Mouse (Mus musculus): ENCODE results near the gene Rab11a.

Gene Rab11a

DNA sequence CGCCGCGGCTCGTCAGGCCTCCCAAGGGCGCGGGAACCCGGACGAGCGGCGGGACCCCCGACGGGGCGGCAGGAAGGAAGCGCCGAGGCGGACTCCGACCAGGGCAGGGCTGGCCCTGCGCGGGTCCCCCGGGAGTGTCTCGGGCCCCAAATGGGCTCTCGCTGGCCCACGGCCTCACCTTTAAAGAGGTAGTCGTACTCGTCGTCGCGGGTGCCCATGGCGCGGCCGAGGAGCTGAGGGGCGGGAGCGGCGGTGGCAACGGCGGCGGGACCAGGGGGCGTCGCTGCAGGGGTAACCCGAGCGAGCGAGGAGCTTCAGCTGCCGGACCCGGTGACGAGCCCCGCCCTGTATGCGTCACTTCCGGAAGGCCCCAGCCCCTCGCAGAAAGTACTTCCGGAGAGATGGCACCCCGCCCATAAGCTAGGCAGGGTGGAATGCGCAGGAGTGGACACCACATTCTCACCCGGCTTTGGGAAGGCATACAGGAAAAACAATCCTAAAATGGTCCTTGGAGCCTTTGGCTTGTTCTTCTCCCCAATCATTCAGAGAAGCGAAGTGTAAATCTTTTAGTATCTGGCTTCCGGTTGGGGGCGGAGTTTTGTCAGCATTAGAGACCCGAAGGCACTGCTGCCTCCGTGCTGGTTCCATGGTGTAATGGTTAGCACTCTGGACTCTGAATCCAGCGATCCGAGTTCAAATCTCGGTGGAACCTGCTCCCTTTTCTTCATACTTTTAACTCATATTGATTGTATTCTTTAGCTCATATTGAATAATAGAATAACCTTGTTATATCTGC lies at the start of gene Rab11a:
Gene Rab11a (minus strand): TSS at position 353 of the 796 bp plus-strand sequence.
- peak; percentile 94 for DNase-seq (ENCODE audit: low read depth, low spot score)

DNA sequence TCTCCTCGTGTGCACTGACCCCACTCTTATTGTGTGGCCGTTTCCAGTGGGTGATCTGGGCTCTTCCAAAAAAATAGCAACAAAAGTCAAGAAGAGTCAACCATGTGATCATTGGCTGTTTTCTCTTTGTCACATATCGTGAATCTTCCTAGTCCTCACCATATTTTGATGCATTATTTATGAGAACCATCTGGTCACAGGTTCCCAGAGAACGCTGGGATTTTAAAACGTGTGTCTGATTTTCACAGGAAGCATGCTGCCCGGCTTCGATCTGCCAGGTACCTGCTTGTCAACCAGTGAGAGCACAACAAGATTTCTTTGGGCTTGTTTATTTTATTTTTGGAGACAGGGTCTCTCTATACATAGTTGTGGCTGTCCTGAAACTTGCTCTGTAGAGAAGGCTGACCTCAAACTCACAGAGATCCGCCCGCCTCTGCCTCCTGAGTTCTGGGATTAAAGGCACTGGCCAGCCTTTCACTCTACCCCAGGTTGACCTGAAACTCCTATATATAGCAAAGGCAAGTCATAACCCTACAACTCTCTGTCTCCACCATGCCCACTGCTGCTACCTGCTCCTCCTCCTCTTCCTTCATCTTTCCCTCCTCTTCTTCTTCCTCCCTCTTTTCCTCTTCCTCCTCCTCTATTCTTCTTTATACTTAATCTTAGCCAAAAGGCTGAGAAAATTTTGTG lies 48.8 kb upstream of the Rab11a start:
- DNase-seq (ENCODE audit: low read depth, low spot score), result no peak

DNA sequence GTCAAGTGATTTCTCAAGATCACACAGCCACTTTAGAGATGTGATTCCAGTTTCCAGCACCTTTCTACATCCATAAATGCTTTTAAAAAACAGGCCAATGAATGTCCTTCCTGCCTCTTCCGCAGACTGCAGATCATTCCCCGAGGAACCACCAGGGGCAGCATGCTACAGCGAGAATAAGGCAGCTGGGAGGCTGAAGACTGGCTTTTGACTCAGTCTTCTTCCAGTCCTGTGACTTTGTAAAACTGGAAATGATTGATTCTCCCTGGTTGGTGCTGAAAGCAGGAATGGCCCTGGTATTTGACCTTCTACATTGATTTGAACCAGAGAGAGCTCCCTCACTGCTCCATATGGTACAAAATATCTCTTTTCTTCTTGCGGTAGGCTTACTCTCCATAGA lies 47.3 kb upstream of the Rab11a start:
- peak; percentile 67 for DNase-seq (ENCODE audit: low read depth, low spot score)

DNA sequence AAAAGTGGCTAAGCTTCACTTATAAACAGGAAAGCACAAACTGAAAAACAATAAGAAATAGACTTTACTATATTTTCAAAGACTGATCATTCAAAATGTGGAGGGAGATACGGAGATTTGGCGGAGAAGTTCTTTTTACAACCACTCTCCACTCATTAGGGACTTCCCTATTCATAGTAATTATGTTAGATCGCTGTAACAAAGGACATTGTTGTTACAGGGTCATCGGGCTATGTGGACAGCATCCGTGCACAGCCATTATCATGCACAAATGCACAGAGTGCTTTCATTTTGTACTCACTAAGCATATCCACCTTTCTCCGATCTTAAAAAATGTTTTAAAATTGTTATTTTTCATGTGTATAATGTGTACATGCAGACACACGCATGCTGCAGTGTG lies 46.0 kb upstream of the Rab11a start:
- DNase-seq (ENCODE audit: low read depth, low spot score), result no peak

DNA sequence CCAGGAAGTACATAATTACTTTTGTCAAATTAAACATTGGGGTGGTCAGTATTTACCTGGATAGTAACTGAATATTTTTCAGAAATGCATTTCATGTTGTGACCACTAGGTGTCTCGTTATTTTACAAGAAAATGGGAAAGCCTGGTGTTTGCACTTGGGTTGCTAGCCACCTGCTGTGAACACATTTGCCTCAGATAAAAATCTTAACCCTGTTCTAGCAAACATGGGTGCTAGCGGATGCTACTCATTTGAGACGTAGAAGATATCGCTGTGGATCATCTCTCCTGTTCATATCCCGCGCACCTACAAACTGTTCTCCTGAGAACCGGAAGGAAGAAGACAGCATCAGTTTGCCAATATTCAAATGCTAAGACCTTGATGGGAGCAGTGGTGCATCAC lies 42.1 kb upstream of the Rab11a start:
- DNase-seq (ENCODE audit: low read depth, low spot score), result peak; percentile 61

DNA sequence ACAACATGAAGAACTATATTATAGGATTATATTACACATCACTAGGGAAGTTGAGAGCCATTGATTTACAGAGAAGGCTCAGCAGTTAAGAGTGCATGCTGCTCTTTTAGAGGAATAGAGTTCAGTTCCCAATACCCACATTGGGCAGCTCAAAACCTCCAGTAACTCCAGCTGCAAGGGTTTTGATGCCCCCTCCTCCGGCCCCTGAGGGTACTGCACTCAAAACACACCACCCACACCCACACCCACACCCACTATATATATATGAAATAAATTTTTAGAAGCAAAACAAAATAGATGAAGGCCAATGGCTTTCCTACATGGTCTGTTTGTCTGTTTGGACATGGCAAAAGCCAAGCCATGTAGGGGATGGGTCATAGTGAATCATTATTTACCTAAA lies 40.6 kb upstream of the Rab11a start:
- DNase-seq (ENCODE audit: low read depth, low spot score), result peak; percentile 37

DNA sequence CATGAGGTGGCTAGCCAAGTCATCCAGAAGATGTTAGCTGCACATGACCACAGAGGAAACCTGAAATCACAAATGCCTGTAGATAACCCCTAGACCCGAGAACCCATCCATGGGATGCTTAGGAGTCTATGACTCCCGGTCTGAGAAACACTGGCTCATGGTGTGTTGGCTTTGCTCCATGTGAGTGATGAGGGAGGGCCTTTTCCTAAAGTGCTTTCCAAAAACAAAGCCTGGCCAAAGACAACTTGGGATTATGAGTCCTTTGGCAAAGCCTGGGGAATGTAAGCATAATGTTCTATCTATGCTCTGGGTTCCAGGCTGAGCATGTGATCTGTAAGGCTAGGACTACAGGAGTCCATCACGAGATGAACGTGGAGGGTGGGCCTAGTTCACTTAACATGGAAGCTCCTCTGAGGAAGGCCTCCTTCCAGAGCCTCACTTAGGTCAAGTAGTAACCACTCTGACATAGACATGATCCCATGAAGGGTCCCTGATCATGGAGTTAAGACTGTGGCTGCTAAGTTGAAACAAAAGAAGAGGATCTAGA lies 40.0 kb upstream of the Rab11a start:
- no peak for DNase-seq (ENCODE audit: low read depth, low spot score)

DNA sequence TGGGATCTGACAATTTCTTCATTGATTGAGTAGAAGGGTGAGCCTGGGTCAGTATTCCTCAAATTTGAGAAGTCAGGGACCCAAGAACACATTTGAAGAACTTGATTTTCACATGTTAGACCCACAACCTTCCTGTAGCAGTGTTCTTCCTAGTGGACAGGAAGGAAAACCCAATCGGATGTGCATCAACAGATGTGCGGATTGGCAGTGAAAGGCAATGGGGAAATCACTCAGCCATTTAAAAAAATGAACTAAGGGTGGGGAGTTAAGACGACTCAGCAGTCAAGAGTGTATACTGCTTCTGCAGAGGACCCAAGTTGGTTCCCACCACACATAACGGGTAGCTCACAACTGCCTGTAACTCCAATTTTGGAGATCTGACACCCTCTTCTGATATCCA lies 37.9 kb upstream of the Rab11a start:
- no peak for DNase-seq (ENCODE audit: low read depth, low spot score)

DNA sequence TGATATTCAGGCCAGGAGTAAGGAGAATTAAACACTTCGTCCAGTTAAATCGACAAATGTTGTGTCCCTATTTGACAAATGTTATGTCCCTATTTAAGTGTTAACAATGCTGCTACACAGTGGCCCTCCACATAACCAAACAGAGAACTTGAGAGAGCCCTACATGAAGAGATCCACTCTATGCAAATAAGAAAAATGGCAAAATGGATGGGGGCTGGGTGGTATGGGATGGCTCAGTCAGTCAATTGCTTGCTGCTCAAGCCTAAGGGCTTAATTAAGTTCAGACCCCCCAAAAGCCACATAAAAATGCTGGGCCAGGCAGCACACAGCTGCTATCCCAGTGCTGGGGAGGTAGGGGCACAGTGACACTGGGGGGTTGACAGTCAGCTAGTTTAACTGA lies 37.3 kb upstream of the Rab11a start:
- no peak for DNase-seq (ENCODE audit: low read depth, low spot score)

DNA sequence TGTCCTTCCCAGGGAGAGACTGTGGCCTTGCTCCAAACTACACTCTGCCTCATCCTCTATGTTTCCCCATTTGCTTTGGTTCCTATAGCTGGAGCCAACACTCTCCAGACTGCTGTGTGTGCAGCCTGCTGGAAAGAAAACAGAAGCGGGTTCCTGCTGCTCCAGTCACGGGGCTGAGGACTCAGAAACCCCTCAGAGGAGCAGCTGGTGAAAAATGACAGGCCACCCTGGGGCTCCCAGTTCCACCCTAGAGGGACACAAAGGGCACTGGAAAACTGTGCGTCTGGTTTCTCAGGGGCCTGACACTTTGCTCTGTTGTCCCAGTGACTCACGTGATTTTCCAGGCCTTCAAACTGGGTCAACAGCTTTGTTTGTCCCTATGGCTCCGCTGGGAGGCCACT lies 36.9 kb upstream of the Rab11a start:
- no peak for DNase-seq (ENCODE audit: low read depth, low spot score)

DNA sequence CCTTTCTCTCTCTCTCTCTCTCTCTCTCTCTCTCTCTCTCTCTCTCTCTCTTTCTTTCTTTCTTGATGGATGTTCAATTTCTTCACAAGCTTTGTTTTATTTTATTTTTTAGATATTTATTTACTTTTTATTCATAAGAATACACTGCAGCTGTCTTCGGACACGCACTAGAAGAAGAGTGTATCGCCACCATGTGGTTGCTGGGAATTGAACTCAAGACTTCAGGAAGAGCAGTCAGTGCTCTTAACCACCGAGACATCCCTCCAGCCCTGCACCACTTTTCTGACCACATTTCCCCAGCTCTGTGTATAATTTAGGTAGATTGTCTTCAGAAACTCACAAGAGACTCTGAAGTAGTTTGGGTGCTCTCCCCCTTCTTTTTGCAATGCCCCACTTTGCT lies 36.4 kb upstream of the Rab11a start:
- no peak for DNase-seq (ENCODE audit: low read depth, low spot score)

DNA sequence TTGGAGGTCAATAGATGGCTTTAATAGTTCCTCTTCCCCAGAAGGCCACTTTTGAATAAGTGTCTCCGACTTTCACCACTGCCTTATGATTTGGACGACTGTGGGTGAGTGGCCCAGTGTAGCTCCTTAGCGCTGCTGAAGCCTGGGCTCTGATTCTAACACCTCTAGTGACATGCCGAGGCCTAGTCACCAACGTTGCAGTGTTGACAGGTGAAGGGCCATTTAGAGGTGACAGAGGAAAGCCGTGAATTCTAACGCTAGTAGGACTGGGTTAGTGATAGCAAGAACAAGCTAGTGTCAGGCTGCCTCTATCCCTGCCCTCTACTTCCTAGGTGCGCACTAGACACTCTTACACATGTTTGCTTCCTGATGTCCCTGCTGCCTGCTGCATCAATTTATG lies 35.7 kb upstream of the Rab11a start:
- DNase-seq (ENCODE audit: low read depth, low spot score), result no peak

DNA sequence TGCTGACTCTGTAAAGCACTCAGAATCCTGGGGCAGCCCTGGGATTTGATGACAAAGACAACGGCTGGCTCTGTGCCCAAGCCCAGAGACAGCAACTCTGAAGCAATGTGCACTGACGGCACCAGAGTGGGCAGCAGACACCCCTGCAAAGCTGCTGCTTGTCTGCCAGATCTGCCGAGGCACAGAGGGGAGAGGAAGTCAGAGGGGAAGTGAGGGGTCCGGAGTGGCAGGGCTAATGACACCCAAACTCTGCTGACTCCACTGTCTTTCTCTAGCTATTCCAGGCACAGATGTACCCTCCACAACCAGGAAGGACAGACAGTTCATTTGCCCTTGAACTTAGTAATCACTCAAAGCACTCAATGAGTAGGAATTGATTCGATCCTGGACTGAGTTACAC lies 33.7 kb upstream of the Rab11a start:
- DNase-seq (ENCODE audit: low read depth, low spot score), result no peak

DNA sequence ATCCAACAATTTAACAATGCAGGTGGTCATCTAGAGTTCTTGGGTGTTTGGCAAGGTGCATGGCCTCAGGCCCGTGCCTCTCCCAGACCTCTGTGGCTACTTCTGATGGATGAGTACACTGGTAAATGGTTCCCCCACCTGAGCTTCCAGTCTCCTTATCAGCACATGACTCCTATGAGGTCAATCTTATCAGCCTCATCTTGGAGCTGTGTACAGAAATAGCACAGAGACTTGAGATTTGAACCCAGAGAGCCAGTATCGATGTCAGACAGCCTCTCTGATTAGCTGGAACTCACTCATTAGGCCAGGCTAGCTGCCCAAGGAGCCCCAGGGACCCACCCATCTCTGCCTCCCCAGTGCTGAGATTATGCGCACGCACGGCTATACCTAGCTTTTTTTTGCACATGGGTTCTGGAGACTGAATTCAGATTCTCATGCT lies 32.9 kb upstream of the Rab11a start:
- DNase-seq (ENCODE audit: low read depth, low spot score), result no peak

DNA sequence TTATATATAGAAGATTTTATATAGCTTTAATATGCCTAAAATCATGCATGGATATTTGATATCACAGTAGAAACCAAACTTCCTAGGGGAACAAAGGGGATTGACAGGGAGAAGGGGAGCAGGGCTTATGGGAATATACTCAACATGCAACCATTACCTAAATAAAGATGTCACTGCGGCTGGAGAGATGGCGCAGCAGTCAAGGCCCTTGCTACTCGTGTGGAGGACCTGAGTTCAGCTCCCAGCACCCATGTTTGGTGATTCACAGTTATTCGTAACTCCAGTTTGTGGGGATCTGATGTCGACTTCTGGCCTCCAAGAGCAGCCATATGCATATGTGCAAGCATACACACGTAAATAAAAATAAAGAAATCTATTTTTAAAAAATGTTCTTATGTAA lies 32.4 kb upstream of the Rab11a start:
- DNase-seq (ENCODE audit: low read depth, low spot score), result no peak

DNA sequence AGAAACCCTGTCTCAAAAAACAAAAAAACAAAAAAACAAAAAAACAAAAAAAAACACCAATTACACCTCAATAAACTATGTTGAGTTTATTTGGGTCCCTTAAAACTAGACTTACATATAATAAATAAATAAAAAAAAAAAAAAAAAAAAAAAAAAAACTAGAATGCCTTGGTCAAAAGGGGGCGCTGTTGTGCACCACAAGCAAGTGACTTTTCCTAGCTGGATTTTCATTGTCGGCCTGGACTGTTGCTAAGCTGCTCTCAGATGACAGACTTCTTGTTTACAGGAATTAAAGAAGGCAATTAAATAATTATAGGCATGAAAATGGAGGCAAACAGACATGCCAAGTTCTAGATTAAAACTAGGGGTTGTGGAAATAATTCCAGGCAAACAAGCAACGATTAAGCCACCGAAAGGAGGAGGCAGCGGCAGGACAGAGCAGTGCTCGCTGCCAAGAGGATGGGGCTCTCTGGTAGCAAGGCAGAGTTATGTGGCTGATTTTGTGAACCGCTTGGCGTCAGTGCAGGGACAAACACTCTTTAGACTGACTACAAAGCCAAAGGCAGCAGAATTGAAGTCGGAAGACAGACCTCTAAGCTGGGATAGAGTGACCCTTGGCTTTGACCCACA lies 31.6 kb upstream of the Rab11a start:
- peak; percentile 66 for DNase-seq (ENCODE audit: low read depth, low spot score)

DNA sequence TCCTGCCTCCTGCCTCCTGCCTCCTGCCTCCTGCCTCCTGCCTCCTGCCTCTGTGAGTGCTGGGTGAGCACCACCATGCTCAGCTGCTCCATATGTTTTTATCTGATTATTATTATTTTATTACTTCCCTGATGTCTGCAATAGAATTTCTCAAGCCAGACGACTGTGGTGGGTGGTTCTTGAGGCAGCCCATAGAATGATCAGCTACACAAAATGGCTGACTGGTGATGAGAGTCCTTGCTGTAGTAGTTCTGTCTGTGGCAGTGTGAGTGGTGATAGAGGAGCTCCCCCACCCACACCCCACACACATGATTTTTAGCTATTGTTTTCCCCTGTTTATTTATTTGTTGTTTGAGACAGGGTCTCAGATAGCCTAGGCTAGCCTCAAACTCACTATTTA lies 30.2 kb upstream of the Rab11a start:
- DNase-seq (ENCODE audit: low read depth, low spot score), result peak; percentile 31

DNA sequence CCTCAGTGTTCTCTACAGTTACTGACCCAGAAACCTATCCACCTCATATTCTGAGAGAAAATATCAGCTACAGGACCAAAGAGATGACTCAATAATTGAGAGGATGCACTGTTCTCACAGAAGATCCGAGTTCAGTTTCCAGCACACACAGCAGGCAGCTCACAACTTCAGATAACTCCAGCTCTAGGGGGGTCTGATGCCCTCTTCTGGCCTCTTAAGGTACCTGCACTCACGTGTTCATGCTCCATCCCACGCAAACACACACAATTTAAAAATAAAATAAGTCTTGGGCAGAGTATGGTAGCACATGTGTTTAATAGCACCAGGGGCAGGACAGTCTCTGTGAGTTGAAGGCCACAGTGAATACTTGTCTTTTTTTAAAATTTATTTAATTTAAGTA lies 28.6 kb upstream of the Rab11a start:
- DNase-seq (ENCODE audit: low read depth, low spot score), result peak; percentile 52

DNA sequence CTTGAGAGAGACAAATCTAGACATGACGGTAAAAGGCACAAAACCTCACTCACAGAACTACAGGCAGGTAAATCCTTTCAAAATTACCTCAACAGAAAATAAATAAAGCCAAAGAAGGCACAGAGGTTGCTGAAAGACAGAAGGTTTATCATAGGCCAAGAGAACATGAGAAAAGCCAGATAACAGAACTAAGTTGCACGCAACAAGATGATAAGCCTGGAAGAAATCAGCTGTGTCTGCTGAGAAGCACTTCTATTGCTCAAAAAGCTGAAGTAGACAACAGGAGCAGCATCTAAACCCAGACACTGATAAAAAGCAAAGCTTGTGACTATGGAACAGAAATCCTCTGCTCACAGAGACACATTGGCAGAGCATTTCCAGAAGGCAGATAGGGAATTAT lies 27.3 kb upstream of the Rab11a start:
- DNase-seq (ENCODE audit: low read depth, low spot score), result no peak

DNA sequence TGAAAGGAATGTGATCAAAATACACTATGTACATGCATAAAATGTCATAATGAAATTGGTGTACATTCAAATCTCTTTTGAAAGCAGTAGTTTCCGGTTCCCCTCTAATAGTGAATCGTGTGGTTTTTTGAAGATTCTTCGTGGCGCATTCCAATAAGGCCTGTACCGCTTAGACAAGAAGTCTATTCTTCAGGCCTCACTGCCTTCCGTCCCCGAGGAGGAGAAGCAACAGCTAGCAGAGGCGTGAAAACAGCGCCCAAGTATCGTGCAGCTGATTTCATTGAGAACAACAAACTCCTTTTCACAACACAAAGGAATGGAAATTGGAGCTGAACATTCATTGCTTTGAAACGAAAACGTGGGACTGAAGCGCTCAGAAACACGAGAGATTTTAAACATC lies 20.5 kb upstream of the Rab11a start:
- DNase-seq (ENCODE audit: low read depth, low spot score), result no peak

DNA sequence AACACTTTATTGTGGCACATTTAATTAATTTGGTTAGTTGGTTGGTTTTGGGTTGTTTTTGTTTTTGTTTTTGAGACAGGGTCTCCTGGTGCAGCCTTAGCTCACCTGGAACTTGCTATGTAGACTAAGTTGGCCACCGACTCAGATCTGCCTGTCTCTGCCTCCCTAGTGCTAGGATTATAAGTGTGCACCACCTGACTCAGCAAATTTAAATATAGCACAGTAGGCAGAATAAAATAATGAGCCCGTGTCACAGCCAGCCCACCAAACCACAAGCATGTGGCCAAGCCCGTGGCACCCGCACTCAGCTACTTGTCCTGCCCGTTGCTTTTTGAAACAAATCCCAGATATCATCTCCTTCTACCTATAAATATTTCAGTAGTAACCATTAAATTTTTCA lies 15.0 kb upstream of the Rab11a start:
- no peak for DNase-seq (ENCODE audit: low read depth, low spot score)

DNA sequence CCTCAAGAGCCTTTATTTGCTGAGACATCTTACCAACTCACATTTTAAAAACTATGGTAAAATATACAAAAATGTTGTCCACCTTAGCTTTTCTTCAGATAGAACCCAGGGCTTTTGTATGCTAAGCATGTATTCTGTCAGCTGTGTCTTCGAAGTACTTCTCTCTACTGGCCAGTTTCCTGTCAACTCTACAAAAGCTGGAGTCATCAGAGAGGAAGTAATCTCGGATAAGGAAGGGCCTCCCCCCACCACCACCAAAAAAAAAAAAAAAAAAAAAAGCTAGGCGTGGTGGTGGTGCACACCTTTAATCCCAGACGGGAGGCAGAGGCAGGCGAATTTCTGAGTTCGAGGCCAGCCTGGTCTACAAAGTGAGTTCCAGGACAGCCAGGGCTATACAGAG lies 11.8 kb upstream of the Rab11a start:
- DNase-seq (ENCODE audit: low read depth, low spot score), result no peak

DNA sequence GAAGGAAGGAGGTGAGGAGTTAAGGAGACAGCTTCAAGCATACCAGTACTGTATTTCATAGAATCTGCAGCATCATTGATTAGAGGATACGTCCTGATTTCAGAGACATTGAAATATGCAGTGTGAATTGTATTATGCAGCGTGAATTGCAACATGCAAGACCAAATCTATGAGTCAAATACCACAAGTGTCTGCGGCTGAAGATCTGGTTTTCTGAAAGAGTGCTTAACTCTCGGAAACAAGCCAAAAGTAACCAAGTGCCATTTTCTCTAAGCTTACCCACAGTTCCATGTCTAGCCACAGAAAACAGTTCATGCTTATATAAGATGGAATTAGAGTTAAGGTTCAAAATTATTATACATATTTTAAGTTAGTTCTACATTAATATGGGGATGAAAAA lies 10.2 kb upstream of the Rab11a start:
- DNase-seq (ENCODE audit: low read depth, low spot score), result no peak

All from R1 (cell line).